Mouse (Mus musculus): Measurements from ENCODE around the gene Psph.

The Psph gene

GRCm38 (mm10) chr5:129730344-129730743 is 56.9 kb downstream of the Psph start:
- no peak for DNase-seq

- DNase-seq: no peak
These were observed 58.0 kb downstream of the Psph start for GRCm38 (mm10) chr5:129729286-129729685.

- no peak for DNase-seq
These were observed 60.5 kb downstream of the Psph start for GRCm38 (mm10) chr5:129726784-129727183.

GRCm38 (mm10) chr5:129725774-129726392 is 61.4 kb downstream of the Psph start:
- peak in 1 of 2 experiments; percentile 8 for DNase-seq

GRCm38 (mm10) chr5:129724834-129725773 is 62.1 kb downstream of the Psph start, which contains the start of gene Nipsnap2:
Nipsnap2 (plus strand) TSS chr5:129725063.
- peak; percentile 93 to 96 for DNase-seq

GRCm38 (mm10) chr5:129724268-129724667 is 63.0 kb downstream of the Psph start:
- DNase-seq: no peak

GRCm38 (mm10) chr5:129720176-129720575 is 67.1 kb downstream of the Psph start:
- DNase-seq: no peak

GRCm38 (mm10) chr5:129717016-129717415 is 70.2 kb downstream of the Psph start:
- DNase-seq: no peak
